Mouse (Mus musculus) myocyte (in vitro differentiated cells): ENCODE results near the gene 1700020A23Rik. TPM values are rescaled to one million over a fixed set of nuclear protein-coding genes. Genes with fewer than 3 reads are reported as not detected.
A peak's percentile ranks its signal among the peaks of the same experiment; 100 is the strongest.

ENCODE experiments used
- H3K27me3 ChIP-seq: one replicate; pipeline ENCODE4 v1.6.1; 2011; ENCODE audit not compliant: control insufficient read depth, insufficient read depth, insufficient read length
- H3K36me3 ChIP-seq: one replicate; pipeline ENCODE4 v1.6.1; 2011; ENCODE audit not compliant: control insufficient read depth, insufficient read depth
- H3K4me2 ChIP-seq: one replicate; pipeline ENCODE4 v1.6.1; 2011; ENCODE audit warnings: low read depth, control low read depth
- H3K4me3 ChIP-seq: one replicate; pipeline ENCODE4 v1.5.1; 2011; ENCODE audit warnings: mild to moderate bottlenecking, control low read depth, moderate library complexity
- H3K79me2 ChIP-seq: one replicate; pipeline ENCODE4 v1.6.1; 2011; ENCODE audit not compliant: control insufficient read depth, insufficient read depth
- H3ac ChIP-seq: one replicate; pipeline ENCODE4 v1.6.1; 2011; ENCODE audit not compliant: control insufficient read depth, insufficient read length
- CEBPB ChIP-seq: IDR thresholded peaks from 2 replicates; pipeline ENCODE4 v1.6.1; 2011; ENCODE audit warnings: mild to moderate bottlenecking, moderate library complexity; ENCODE audit not compliant: poor library complexity, insufficient read depth, severe bottlenecking
- E2F4 ChIP-seq: IDR thresholded peaks from one replicate; pipeline ENCODE4 v1.6.1; 2011; ENCODE audit warnings: mild to moderate bottlenecking, control low read depth, moderate library complexity; ENCODE audit not compliant: insufficient read depth
- MAX ChIP-seq: IDR thresholded peaks from one replicate; pipeline ENCODE4 v1.6.1; 2011; ENCODE audit warnings: low read depth, mild to moderate bottlenecking, control low read depth
- MYOD1 ChIP-seq, 3 experiments: IDR thresholded peaks; one replicate each; pipeline ENCODE4 v1.6.1; 2011; ENCODE audit warnings: control low read depth in 2 of 3, low read depth in 2 of 3, mild to moderate bottlenecking in 2 of 3, moderate library complexity in 1 of 3; ENCODE audit not compliant: insufficient read length in 2 of 3, control insufficient read depth in 1 of 3
- MYOG ChIP-seq, 3 experiments: IDR thresholded peaks; one replicate each; pipeline ENCODE4 v1.6.1; 2011; ENCODE audit warnings: control low read depth in 2 of 3, low read depth in 2 of 3, mild to moderate bottlenecking in 2 of 3; ENCODE audit not compliant: insufficient read length in 2 of 3, control insufficient read depth in 1 of 3, insufficient read depth in 1 of 3
- POLR2A ChIP-seq: IDR thresholded peaks from one replicate; pipeline ENCODE4 v1.6.1; 2011; ENCODE audit warnings: low read depth, mild to moderate bottlenecking, control low read depth, moderate library complexity; ENCODE audit not compliant: insufficient read length
- POLR2AphosphoS2 ChIP-seq: IDR thresholded peaks from one replicate; pipeline ENCODE4 v1.6.1; 2011; ENCODE audit warnings: low read depth, control low read depth; ENCODE audit not compliant: insufficient read length
- REST ChIP-seq: IDR thresholded peaks from one replicate; pipeline ENCODE4 v1.6.1; 2011; ENCODE audit warnings: mild to moderate bottlenecking, control low read depth, moderate library complexity; ENCODE audit not compliant: insufficient read depth, insufficient read length
- SRF ChIP-seq: IDR thresholded peaks from one replicate; pipeline ENCODE4 v1.6.1; 2011; ENCODE audit warnings: low read depth; ENCODE audit not compliant: control insufficient read depth, insufficient read length
- TCF12 ChIP-seq: IDR thresholded peaks from one replicate; pipeline ENCODE4 v1.6.1; 2011; ENCODE audit warnings: mild to moderate bottlenecking, control low read depth; ENCODE audit not compliant: poor library complexity, insufficient read depth, severe bottlenecking
- TCF3 ChIP-seq: IDR thresholded peaks from one replicate; pipeline ENCODE4 v1.6.1; 2011; ENCODE audit warnings: low read depth, control low read depth; ENCODE audit not compliant: insufficient read length
- USF1 ChIP-seq: IDR thresholded peaks from one replicate; pipeline ENCODE4 v1.6.1; 2011; ENCODE audit warnings: low read depth, mild to moderate bottlenecking, control low read depth, moderate library complexity
- polyA plus RNA-seq: library from polyadenylated mRNA; unstranded; fragments of >200 nt; fragmentation: generic; extraction: Trizol; gene quantifications from one replicate; pipeline ENCODE4 v1.2.1, GENCODE M21; 2012; ENCODE audit warnings: missing spikeins

The 1700020A23Rik gene
- polyA plus RNA-seq, 1 experiment: not detected

- H3K36me3 ChIP-seq: no peaks in the 10 kb centered on the region
- H3K27me3 ChIP-seq: no peaks in the 10 kb centered on the region
- TF ChIP-seq TCF12 (no peak), POLR2A (no peak), SRF (no peak), MAX (no peak), USF1 (no peak), E2F4 (no peak), MYOG (IDR thresholded peaks at IDR 0.05; ENCODE audit: control insufficient read depth in 1 of 3, insufficient read depth in 1 of 3, insufficient read length in 2 of 3, low read depth in 2 of 3) (no peak), POLR2AphosphoS2 (no peak), CEBPB (no peak), MYOD1 (IDR thresholded peaks at IDR 0.05; ENCODE audit: control insufficient read depth in 1 of 3, insufficient read length in 2 of 3, low read depth in 2 of 3) (no peak)
- peaks cover 62% of the 10 kb centered on the region for H3K79me2 ChIP-seq
- peak overlapping the region; percentile 78 for H3K4me2 ChIP-seq
- H3ac ChIP-seq: no peak overlapping the region
- H3K4me3 ChIP-seq: peak overlapping the region; percentile 60
Measured at GRCm38 (mm10) chr2:130451727-130452090, 46.6 kb downstream of the 1700020A23Rik start.

- H3K4me2 ChIP-seq: peak overlapping the region; percentile 78
- no peak for TF ChIP-seq USF1
- TF ChIP-seq MYOD1 (IDR thresholded peaks at IDR 0.05; ENCODE audit: control insufficient read depth in 1 of 3, insufficient read length in 2 of 3, low read depth in 2 of 3): no peak
- TF ChIP-seq SRF: no peak
- peak overlapping the region; percentile 60 for H3K4me3 ChIP-seq
- H3ac ChIP-seq: no peak overlapping the region
- H3K27me3 ChIP-seq: no peaks in the 10 kb centered on the region
- H3K79me2 ChIP-seq: peaks cover 68% of the 10 kb centered on the region
- H3K36me3 ChIP-seq: no peaks in the 10 kb centered on the region
Measured at GRCm38 (mm10) chr2:130452266-130452665, 47.2 kb downstream of the 1700020A23Rik start.

GRCm38 (mm10) chr2:130453421-130453820 lies 48.4 kb downstream of the 1700020A23Rik start:
- Histone ChIP-seq H3K36me3 (no peaks in the 10 kb centered on the region), H3K4me2 (no peak overlapping the region), H3K4me3 (no peak overlapping the region), H3K27me3 (no peaks in the 10 kb centered on the region), H3ac (no peak overlapping the region), H3K79me2 (peaks cover 79% of the 10 kb centered on the region)
- TF ChIP-seq POLR2AphosphoS2 (no peak), USF1 (no peak), MYOD1 (IDR thresholded peaks at IDR 0.05; ENCODE audit: control insufficient read depth in 1 of 3, insufficient read length in 2 of 3, low read depth in 2 of 3) (no peak), MAX (no peak), SRF (no peak), MYOG (IDR thresholded peaks at IDR 0.05; ENCODE audit: control insufficient read depth in 1 of 3, insufficient read depth in 1 of 3, insufficient read length in 2 of 3, low read depth in 2 of 3) (no peak), E2F4 (no peak), TCF12 (no peak), TCF3 (no peak), REST (no peak), POLR2A (no peak), CEBPB (no peak)

- TF ChIP-seq CEBPB: no peak
- no peak for TF ChIP-seq TCF3
- no peak for TF ChIP-seq POLR2A
- TF ChIP-seq REST: no peak
- no peak for TF ChIP-seq E2F4
- no peak for TF ChIP-seq USF1
- Histone ChIP-seq H3K4me2 (no peak overlapping the region), H3K4me3 (no peak overlapping the region), H3K27me3 (no peaks in the 10 kb centered on the region), H3K79me2 (peaks cover 93% of the 10 kb centered on the region), H3ac (no peak overlapping the region), H3K36me3 (no peaks in the 10 kb centered on the region)
Measured at GRCm38 (mm10) chr2:130454748-130455370, 49.8 kb downstream of the 1700020A23Rik start.

Other genes starting within 250 kb of the 1700020A23Rik start
- 526 TPM for gene Snrpb, start 225.9 kb upstream of the 1700020A23Rik start, polyA plus RNA-seq
- not detected for gene Tmc2, start 210.1 kb upstream of the 1700020A23Rik start, polyA plus RNA-seq
- gene Nop56, start 130.8 kb upstream of the 1700020A23Rik start, polyA plus RNA-seq: 105 TPM
- 137 TPM for gene Idh3b, start 120.7 kb upstream of the 1700020A23Rik start, polyA plus RNA-seq
- gene Ebf4, start 110.1 kb upstream of the 1700020A23Rik start, polyA plus RNA-seq: 0.10 TPM
- 0.34 TPM for gene Cpxm1, start 7.7 kb upstream of the 1700020A23Rik start, polyA plus RNA-seq
- gene Gm28372, start within 50 bp of the 1700020A23Rik start, polyA plus RNA-seq: 0.04 TPM
- not detected for gene Tmem239, start 1.2 kb downstream of the 1700020A23Rik start, polyA plus RNA-seq
- 43.6 TPM for gene Vps16, start 19.1 kb downstream of the 1700020A23Rik start, polyA plus RNA-seq
- 10.9 TPM for gene Pced1a, start 19.4 kb downstream of the 1700020A23Rik start, polyA plus RNA-seq
- gene Ptpra, start 45.0 kb downstream of the 1700020A23Rik start, polyA plus RNA-seq: 57.9 TPM
- 86.9 TPM for gene Mrps26, start 158.5 kb downstream of the 1700020A23Rik start, polyA plus RNA-seq
- gene Oxt, start 170.9 kb downstream of the 1700020A23Rik start, polyA plus RNA-seq: not detected
- gene Avp, start 177.3 kb downstream of the 1700020A23Rik start, polyA plus RNA-seq: not detected
- gene Fastkd5, start 224.8 kb downstream of the 1700020A23Rik start, polyA plus RNA-seq: 5.9 TPM
- 5.4 TPM for gene Ubox5, start 224.8 kb downstream of the 1700020A23Rik start, polyA plus RNA-seq
- gene Lzts3, start 237.5 kb downstream of the 1700020A23Rik start, polyA plus RNA-seq: 13.3 TPM